Mouse (Mus musculus) mesoderm, embryonic 11.5 days (tissue): Measurements from ENCODE around the gene Hivep1.

ENCODE experiments used
- DNase-seq: peaks from one replicate; pipeline ENCODE4 v3.0.0-alpha.2; 2012; ENCODE audit warnings: low read depth, low spot score

Gene Hivep1

GRCm38 (mm10) chr13:42075546-42075945 lies 23.7 kb downstream of the Hivep1 start:
- no peak for DNase-seq

GRCm38 (mm10) chr13:42076751-42077302 lies 25.0 kb downstream of the Hivep1 start:
- no peak for DNase-seq

- DNase-seq: no peak
These were observed 25.8 kb downstream of the Hivep1 start for GRCm38 (mm10) chr13:42077629-42078028.

- DNase-seq: no peak
These were observed 28.5 kb downstream of the Hivep1 start for GRCm38 (mm10) chr13:42080131-42080916.

DNA sequence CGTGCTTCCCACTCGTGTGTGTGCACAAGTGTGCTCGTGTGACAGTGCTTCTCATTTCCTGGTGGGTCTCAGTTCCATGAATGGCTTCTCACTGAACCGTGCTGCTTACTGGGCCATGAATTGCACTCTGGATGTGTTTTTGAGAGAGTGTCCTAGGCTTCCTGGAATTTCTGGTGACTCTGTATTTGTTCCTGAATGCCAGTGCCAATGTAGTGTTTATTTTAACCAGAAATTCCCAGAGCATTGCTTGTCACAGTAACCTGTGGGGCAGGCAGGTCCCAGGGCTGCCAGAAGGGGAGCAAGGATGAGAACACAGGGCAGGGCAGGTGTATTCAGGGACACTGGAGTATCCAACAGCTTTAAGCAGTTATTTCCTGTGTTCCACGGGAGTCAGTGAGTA lies 36.5 kb downstream of the Hivep1 start:
- DNase-seq: no peak

DNA sequence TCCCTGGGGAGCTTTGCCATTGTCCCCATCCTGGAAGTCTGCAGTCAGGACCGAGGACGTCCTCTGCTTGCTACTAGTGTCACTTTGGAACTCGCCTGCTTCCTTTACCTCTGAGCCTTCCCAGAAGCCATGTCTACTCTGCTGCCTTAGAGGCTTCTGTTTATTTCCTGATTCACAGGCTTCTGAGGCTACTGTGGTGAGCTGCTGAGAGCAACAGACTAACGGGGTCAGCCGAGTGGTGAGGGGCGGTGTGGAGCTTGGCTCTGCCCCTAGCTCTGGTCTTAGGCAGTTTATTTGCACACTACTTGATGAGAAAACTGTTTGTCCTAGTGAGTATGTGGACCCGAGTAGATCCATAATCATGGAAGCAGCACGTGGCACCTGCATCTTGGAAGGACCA lies 37.2 kb downstream of the Hivep1 start:
- no peak for DNase-seq

DNA sequence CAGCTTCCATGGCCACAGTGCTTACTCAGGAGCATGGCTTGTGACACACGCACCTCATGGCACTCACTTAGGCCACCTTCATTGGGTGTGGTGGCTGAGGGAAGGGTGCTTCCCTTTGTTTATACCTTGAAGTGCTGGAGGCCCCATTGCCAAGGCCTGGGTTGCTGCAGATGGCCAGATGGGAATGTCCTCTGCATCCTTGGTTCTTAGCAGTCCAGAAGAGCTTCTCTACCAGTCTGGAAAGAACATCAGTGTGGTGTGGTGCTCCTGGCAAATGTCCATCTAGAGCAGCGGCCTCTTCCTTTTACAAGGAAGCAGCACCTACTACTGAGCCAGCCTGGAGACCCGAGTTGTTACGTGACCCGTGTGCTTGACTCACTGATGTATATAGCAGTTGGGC lies 38.9 kb downstream of the Hivep1 start:
- DNase-seq: no peak

- DNase-seq: peak; percentile 44
These were observed 40.7 kb downstream of the Hivep1 start for GRCm38 (mm10) chr13:42092392-42093139.

GRCm38 (mm10) chr13:42093268-42094042 lies 41.6 kb downstream of the Hivep1 start:
- DNase-seq: no peak

DNA sequence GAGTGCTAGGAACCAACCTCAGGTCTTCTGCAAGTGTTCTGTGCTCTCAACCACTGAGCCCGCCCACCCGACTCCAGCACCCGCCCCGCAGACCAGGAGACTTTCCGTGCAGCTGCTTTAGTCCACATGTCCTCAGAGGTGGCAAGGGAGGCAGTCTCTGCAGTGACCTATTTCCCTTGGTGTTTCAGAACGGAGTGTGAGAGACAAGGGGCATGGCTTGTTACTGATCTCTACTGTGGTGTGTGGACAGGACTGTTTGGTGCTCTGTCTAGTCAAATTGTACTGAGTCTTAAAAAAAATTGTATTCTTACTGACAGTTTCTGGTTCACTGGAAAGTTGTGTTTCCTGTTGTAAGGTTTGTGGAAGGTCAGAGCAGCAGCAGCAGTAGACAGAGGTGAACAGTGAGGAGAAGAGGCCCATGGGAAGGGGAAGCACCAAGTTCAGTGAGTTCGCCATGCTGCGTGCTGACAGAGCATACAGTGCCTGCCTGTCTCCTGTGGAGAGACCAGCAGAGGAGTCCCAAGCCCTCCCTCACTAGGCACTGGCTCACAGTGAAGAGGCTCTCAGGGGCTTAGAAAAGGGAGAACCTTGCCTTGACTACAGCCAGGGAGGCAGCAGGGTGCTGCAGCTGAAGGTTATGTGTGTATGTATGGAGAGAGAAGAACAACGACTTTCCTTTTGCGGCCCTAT lies 44.1 kb downstream of the Hivep1 start:
- no peak for DNase-seq

DNA sequence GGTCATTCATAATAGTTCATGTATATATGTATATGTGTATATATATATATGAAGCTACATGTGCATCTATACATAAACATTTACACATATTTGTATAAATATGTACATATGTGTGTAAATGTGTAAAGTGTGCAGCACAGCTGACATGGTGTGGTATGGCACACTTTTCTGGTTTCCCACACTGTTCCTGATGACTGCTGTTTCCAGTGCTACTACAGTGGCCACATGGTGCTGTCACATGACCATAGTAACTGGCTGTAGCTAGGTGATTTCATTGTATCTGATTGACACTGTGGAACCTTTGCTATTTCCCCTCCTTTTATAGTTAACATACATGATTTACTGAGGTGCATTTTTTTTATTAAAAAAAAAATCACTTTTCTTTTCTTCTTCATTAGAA lies 45.3 kb downstream of the Hivep1 start:
- no peak for DNase-seq

GRCm38 (mm10) chr13:42098522-42098921 lies 46.7 kb downstream of the Hivep1 start:
- DNase-seq: no peak

DNA sequence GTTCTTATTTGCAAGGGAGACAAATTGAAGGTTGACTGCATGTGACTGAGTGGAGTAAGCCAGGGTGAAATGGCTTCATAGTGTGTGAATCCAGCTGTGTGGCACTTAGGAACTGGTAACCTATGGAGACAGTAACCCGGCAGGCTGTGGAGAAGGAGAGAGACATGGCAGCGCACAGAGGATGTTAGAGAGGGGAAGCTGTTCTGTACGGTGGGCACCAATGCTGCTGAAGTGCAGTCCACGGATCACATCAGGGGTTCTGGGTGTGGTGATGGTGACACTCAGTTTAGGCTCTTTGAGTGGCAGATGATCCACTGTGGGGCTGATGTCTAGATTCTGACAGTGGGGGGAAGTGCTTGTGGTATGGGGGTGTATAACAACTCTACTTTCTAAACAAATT lies 47.7 kb downstream of the Hivep1 start:
- no peak for DNase-seq

DNA sequence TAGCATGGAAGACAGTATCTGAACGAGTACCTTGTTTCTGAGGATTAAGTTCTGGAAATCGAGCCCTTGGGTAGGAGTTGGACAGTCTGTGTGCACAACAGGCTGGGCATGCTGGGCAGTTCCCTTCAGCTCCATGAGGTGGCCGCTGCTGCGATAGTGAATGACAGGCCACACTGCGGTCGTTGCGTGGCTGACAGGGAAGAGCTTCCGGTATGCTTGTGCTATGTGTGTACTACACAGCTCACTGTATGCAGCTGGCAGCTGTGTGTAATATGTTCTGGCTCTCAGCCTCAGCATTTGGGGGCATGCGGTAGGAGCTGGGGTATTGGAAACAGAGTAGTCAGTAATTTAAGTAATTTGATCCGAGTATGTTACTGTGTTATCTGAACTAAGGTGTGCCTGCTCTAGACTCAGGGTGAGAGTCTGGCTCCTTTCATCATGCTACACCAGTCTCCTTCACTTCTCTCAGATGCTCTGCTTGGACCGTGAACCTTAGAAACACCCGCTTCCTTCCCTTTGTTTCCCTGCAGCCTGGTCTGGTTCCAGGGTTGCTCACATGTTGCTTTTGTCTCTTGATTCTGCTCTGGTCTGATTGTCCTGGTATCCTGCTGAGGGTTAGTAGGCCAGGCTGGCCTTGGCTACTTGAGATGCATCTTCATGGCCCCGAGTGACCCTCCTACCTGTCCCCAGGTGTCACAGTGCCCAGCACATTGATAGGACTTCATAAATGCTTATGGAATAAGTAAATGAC lies 49.8 kb downstream of the Hivep1 start:
- peak; percentile 28 for DNase-seq

DNA sequence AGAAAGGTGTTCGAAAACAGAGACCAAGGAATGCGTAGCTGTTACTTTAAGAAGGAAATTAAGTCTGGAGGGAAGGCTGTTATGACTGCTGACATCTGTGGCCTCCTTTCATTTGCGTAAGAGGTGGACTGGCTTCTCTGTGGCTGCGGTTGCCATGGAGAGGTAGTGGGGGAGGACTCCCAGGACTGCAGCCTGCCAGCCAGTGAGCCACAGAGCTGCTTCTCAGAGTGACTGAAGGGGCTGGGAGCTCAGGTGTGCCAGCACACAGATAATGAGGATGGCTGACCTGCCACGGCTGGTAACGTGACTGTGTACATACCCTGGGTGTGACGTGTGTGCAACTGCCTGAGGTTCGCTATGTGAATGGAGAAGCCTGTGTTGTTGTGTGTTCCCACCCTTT lies 51.2 kb downstream of the Hivep1 start:
- peak; percentile 76 for DNase-seq

DNA sequence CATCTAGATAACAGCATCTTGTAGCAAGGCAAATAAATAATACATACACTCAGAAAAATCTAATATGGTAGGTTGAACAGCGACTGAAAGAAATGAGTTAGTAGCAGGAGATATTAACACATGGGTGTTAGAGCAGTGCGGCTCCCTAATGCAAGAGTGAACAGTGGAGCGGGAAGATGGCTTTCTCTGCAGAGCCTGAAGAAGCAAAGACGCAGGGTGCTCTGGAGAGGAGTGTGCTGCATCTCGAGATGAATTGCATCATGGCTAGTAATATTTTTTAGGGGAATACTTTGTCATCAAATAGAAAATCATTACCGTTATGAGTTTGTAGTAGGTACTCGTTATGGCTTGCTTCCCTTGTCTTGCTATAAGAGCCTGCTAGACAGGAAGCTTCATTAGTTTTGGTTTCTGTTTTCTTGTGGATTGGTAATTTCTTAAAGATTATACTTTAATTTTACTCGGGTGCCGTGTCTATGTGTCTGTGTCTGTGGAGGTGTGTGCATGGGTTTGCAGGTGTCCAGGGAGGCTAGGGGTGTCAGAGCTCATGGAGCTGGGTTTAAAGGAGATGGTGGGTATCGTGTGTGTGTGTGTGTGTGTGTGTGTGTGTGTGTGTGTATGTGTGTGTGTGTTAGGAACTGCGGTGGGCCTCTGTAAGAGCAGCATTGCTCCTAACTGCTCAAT lies 51.8 kb downstream of the Hivep1 start:
- DNase-seq: no peak

DNA sequence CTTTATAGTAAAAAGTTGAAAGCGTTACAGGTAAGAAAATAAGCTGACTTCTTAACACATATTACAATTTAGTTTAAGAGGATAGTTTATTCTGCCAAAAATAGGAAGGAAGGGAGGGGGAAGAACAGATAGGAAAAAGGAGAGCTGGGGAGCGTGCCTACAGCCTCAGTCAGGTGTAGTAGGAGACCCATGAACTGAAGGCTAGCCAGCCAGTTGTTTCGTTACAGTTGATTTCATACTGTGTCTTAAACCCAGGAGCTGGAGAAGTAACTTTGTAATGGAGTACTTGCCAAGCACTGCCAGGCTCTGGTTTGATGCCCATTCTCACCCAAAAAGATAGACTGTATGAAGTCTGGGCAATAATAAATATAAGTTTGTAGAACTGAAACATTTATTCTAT lies 52.5 kb downstream of the Hivep1 start:
- DNase-seq: no peak

GRCm38 (mm10) chr13:42108483-42109215 lies 56.8 kb downstream of the Hivep1 start:
- DNase-seq: no peak

GRCm38 (mm10) chr13:42110416-42110815 lies 58.6 kb downstream of the Hivep1 start:
- no peak for DNase-seq
